Mouse (Mus musculus): ENCODE data around the gene Kdm8. TPM values are rescaled to one million over a fixed set of nuclear protein-coding genes. Genes with fewer than 3 reads are reported as not detected.

The Kdm8 gene
- total RNA-seq, 1 experiment from 2014 or later = 7.0 TPM

- no peak for ATAC-seq (replicated peaks in 1 of 2; ENCODE audit: insufficient read depth in 1 of 2, low FRiP score in 2 of 2, low TSS enrichment in 1 of 2, low read depth in 1 of 2, poor library complexity in 2 of 2, severe bottlenecking in 2 of 2)
These were observed 44.2 kb downstream of the Kdm8 start for GRCm38 (mm10) chr7:125488706-125489105.

GRCm38 (mm10) chr7:125489636-125490035, 45.2 kb downstream of the Kdm8 start:
- ATAC-seq (replicated peaks in 1 of 2; ENCODE audit: insufficient read depth in 1 of 2, low FRiP score in 2 of 2, low TSS enrichment in 1 of 2, low read depth in 1 of 2, poor library complexity in 2 of 2, severe bottlenecking in 2 of 2) = no peak

GRCm38 (mm10) chr7:125490947-125491735, 46.7 kb downstream of the Kdm8 start, which contains the start of gene Nsmce1:
Gene Nsmce1 (minus strand): TSS chr7:125491596.
- ATAC-seq (replicated peaks in 1 of 2; ENCODE audit: insufficient read depth in 1 of 2, low FRiP score in 2 of 2, low TSS enrichment in 1 of 2, low read depth in 1 of 2, poor library complexity in 2 of 2, severe bottlenecking in 2 of 2) = peak; percentile 96 to 97

DNA sequence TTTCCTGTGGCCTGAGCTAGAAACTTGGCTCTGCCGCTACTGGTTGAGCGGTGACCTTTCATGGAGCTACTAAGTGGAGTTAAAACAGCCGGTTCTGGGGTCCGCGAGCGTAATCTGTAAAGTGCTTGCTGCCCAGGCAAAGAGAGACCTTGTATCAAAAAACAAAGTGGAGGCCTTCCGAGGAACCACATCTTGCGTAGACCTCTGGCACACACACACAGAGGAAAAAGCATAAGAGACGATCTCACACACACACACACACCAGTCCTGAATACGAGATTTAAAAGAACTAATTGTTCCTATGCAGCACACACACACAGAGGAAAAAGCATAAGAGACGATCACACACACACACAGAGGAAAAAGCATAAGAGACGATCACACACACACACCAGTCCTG, 47.3 kb downstream of the Kdm8 start:
- 0 out of 4 replicates have a peak, but pooled peaks of 1 of the 2 experiments have one; percentile 0 for ATAC-seq (replicated peaks in 1 of 2; ENCODE audit: insufficient read depth in 1 of 2, low FRiP score in 2 of 2, low TSS enrichment in 1 of 2, low read depth in 1 of 2, poor library complexity in 2 of 2, severe bottlenecking in 2 of 2)

DNA sequence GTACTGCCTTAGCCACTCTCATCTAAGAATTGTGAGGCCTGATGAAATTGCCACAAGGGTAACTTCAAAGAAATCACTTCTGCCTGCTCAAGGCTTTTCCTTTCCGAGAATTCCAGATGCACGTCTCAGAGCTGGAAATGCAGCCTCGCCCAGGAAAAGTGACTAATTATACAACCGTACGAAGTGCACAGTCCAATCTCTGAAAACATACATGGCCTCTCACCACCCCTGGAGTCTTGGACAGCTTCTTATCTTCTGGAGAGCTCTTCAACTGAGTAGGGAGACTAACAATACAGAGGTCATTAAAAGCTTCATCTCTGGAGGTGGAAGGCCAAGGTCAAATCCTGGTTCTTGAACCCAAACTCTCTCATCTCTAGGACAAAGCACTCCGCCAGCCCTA, 48.1 kb downstream of the Kdm8 start:
- no peak for ATAC-seq (replicated peaks in 1 of 2; ENCODE audit: insufficient read depth in 1 of 2, low FRiP score in 2 of 2, low TSS enrichment in 1 of 2, low read depth in 1 of 2, poor library complexity in 2 of 2, severe bottlenecking in 2 of 2)

DNA sequence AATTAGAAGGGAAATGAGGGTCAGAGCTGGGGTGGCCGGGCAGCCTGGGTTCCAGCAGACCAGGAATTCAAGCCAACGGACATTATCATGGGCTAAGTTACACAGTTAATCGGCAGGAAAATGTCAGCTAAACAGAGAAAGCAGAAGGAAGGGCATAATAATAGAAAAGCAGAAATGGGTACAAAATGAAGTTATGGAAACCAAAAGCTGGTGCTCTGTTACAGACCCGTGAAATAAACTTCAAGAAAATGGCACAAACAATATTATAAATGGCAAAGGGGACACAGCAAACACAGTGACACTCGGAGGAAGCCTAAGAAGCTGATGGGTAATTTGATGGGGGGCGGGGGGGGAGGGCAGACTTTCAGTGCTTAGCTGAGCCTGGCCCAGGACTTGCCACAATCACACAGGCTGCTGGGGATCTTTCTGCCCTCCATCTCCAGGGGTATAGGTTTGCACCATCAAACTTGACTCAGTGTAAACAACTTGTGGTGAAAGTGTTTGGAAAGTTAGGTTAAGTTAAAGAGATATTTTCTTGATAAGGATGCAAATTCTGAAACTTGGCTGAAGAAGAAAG, 51.5 kb downstream of the Kdm8 start:
- ATAC-seq (replicated peaks in 1 of 2; ENCODE audit: insufficient read depth in 1 of 2, low FRiP score in 2 of 2, low TSS enrichment in 1 of 2, low read depth in 1 of 2, poor library complexity in 2 of 2, severe bottlenecking in 2 of 2) = no peak

DNA sequence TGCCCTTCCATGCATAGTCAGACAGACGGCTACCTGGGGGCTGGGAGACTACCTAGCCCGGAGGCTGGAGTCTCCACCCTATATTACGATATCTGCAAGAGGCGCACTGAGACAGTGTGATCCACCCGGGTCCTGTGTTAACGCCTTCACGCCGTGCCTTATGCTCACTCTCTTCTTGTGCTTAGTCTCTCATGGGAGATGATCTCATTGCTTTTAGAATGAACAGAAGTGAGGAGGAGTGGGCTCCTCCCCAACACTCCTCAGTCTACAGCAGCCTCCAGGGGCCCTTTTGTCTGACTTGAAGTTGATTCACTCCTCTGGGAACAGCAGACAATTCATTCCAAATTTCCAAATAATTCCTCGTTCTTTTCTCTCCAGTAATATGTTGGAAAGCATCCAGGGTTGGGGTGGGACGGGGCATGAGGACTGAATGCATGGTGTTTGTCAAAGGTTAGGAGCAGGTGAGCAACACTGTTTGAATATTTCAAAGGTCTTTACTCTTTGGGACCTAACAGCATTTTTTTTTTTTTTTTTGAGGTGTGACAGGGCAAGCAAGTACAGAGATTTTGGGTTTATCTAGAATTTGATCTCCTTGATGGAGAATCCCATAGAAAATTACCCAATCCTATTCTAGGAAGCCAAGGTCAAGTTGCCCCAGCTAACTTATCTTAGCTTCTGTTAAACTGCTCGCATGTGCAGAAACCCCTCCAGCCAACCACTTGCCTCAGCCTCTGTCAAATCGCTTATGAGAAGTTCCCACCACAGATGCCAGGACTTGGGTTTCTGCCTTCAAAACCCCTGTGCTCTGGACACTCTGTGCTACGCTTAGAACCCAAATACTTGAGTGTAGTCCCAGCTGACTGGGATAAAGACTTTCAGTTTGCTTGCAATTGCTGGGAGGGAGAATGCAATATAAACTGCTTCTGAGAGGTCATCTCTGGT, 55.7 kb downstream of the Kdm8 start:
- ATAC-seq (replicated peaks in 1 of 2; ENCODE audit: insufficient read depth in 1 of 2, low FRiP score in 2 of 2, low TSS enrichment in 1 of 2, low read depth in 1 of 2, poor library complexity in 2 of 2, severe bottlenecking in 2 of 2) = no peak

GRCm38 (mm10) chr7:125500879-125501278, 56.4 kb downstream of the Kdm8 start:
- ATAC-seq (replicated peaks in 1 of 2; ENCODE audit: insufficient read depth in 1 of 2, low FRiP score in 2 of 2, low TSS enrichment in 1 of 2, low read depth in 1 of 2, poor library complexity in 2 of 2, severe bottlenecking in 2 of 2) = no peak

GRCm38 (mm10) chr7:125503374-125504092, 59.1 kb downstream of the Kdm8 start:
- ATAC-seq (replicated peaks in 1 of 2; ENCODE audit: insufficient read depth in 1 of 2, low FRiP score in 2 of 2, low TSS enrichment in 1 of 2, low read depth in 1 of 2, poor library complexity in 2 of 2, severe bottlenecking in 2 of 2) = peak; percentile 84 to 85

- no peak for ATAC-seq (replicated peaks in 1 of 2; ENCODE audit: insufficient read depth in 1 of 2, low FRiP score in 2 of 2, low TSS enrichment in 1 of 2, low read depth in 1 of 2, poor library complexity in 2 of 2, severe bottlenecking in 2 of 2)
These were observed 60.1 kb downstream of the Kdm8 start for GRCm38 (mm10) chr7:125504618-125505017.

DNA sequence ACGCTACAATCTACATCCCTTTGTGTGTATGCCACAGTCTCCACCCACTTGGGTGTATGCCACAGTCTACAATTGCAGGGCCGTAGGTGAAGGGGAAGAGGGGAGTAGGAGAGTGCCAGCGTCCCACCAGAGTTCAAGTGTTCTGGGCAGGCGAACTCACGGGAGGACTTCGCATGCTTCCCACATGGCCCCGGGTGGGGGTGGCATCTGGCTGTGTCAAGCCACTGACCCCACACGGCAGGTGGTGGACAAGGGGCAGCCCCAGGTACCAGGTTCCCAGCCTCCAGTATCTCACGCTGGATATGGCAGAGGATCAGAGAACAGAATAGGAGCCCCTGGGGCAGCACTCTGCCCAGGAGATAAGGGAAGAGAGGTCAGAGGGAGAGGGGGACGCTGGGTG, 61.1 kb downstream of the Kdm8 start:
- ATAC-seq (replicated peaks in 1 of 2; ENCODE audit: insufficient read depth in 1 of 2, low FRiP score in 2 of 2, low TSS enrichment in 1 of 2, low read depth in 1 of 2, poor library complexity in 2 of 2, severe bottlenecking in 2 of 2) = no peak

- no peak for ATAC-seq (replicated peaks in 1 of 2; ENCODE audit: insufficient read depth in 1 of 2, low FRiP score in 2 of 2, low TSS enrichment in 1 of 2, low read depth in 1 of 2, poor library complexity in 2 of 2, severe bottlenecking in 2 of 2)
These were observed 62.8 kb downstream of the Kdm8 start for GRCm38 (mm10) chr7:125507279-125507678.

- peak in 1 of 2 experiments; percentile 28; a peak in 1 of 4 replicates for ATAC-seq (replicated peaks in 1 of 2; ENCODE audit: insufficient read depth in 1 of 2, low FRiP score in 2 of 2, low TSS enrichment in 1 of 2, low read depth in 1 of 2, poor library complexity in 2 of 2, severe bottlenecking in 2 of 2)
These were observed 67.0 kb downstream of the Kdm8 start for GRCm38 (mm10) chr7:125511432-125511831.

- ATAC-seq (replicated peaks in 1 of 2; ENCODE audit: insufficient read depth in 1 of 2, low FRiP score in 2 of 2, low TSS enrichment in 1 of 2, low read depth in 1 of 2, poor library complexity in 2 of 2, severe bottlenecking in 2 of 2) = peak; percentile 72 to 76
These were observed 67.4 kb downstream of the Kdm8 start for GRCm38 (mm10) chr7:125511852-125512251.

Measured in hematopoietic stem cell, adult 5-6 weeks (primary cell).